Mouse (Mus musculus) ES-E14 (cell line): ENCODE results near the gene Vgf.

Experiments
- HCFC1 ChIP-seq: IDR thresholded peaks from 2 replicates; pipeline ENCODE4 v1.6.1; 2012; ENCODE audit warnings: low read length, inconsistent platforms, borderline replicate concordance; ENCODE audit not compliant: insufficient read depth
- MAFK ChIP-seq: IDR thresholded peaks from 2 replicates; pipeline ENCODE4 v1.6.1; 2014; ENCODE audit warnings: mild to moderate bottlenecking, low read depth, low read length, inconsistent platforms; ENCODE audit not compliant: insufficient read depth
- ZC3H11A ChIP-seq: IDR thresholded peaks from 2 replicates; pipeline ENCODE4 v1.6.1; 2012; ENCODE audit warnings: low read depth, mild to moderate bottlenecking, inconsistent platforms, low read length, borderline replicate concordance
- ZNF384 ChIP-seq: IDR thresholded peaks from 2 replicates; pipeline ENCODE4 v1.6.1; 2012; ENCODE audit warnings: low read depth, low read length, inconsistent platforms

GRCm38 (mm10) chr5:137072079-137072960, 46.1 kb downstream of the Vgf start, which contains the start of gene Serpine1:
- TF ChIP-seq ZC3H11A: no peak
- no peak for TF ChIP-seq ZNF384
- no peak for TF ChIP-seq MAFK
- TF ChIP-seq HCFC1: no peak
